Mouse (Mus musculus) stomach, embryonic 16.5 days (tissue): ENCODE data around the gene Tesk2. TPM values are rescaled to one million over a fixed set of nuclear protein-coding genes. Genes with fewer than 3 reads are reported as not detected.

ENCODE experiments used
- ATAC-seq: fragments of 200-750 bp; cut with Nextera tagmentation; 2 replicates; pipeline ENCODE4 v1.8.0; 2017; ENCODE audit warnings: moderate number of reproducible peaks, moderate TSS enrichment; ENCODE audit not compliant: insufficient read depth, low FRiP score
- H3K27ac ChIP-seq: fragments of 300-500 bp; sonication (generic); 2 replicates; pipeline ENCODE4 v1.5.1; 2014; ENCODE audit warnings: low read length
- H3K27me3 ChIP-seq: fragments of 300-500 bp; sonication (generic); 2 replicates; pipeline ENCODE4 v1.6.1; 2014; ENCODE audit warnings: low read length, control low read depth, mixed read lengths; ENCODE audit not compliant: control insufficient read depth, insufficient read depth
- H3K36me3 ChIP-seq: fragments of 300-500 bp; sonication (generic); 2 replicates; pipeline ENCODE4 v1.6.1; 2014; ENCODE audit warnings: low read length; ENCODE audit not compliant: control insufficient read depth, insufficient read depth
- H3K4me1 ChIP-seq: fragments of 300-500 bp; sonication (generic); 2 replicates; pipeline ENCODE4 v1.6.1; 2014; ENCODE audit warnings: low read length, control low read depth, mixed read lengths; ENCODE audit not compliant: control insufficient read depth, insufficient read depth
- H3K4me2 ChIP-seq: fragments of 300-500 bp; sonication (generic); 2 replicates; pipeline ENCODE4 v1.6.1; 2014; ENCODE audit warnings: low read depth, low read length, mixed read lengths
- H3K4me3 ChIP-seq: fragments of 300-500 bp; sonication (generic); replicated peaks from 2 replicates; pipeline ENCODE4 v1.5.1; 2014; ENCODE audit warnings: mild to moderate bottlenecking, low read length
- H3K9ac ChIP-seq: fragments of 300-500 bp; sonication (generic); 2 replicates; pipeline ENCODE4 v1.6.1; 2014; ENCODE audit warnings: low read length
- H3K9me3 ChIP-seq: fragments of 300-500 bp; sonication (generic); replicated peaks from 2 replicates; pipeline ENCODE4 v1.6.1; 2016; ENCODE audit warnings: low read length, control low read depth; ENCODE audit not compliant: control insufficient read depth
- WGBS: fragments of 180-500 bp; shearing (Covaris S2); extraction: QIAGEN DNeasy Blood & Tissue Kit; methylation state at CpG from one replicate; pipeline ENCODE4 v1.1.7; 2014; 5-methylcytosine and 5-hydroxymethylcytosine counted together
- polyA plus RNA-seq: library from polyadenylated mRNA; unstranded; fragments of >200 nt; fragmentation: Nextera tagmentation; extraction: Ambion mirVana; gene quantifications from 2 replicates; pipeline ENCODE4 v1.2.1, GENCODE M21; 2015

The Tesk2 gene
- polyA plus RNA-seq, 1 experiment from 2014 or later = 7.6 TPM

GRCm38 (mm10) chr4:116792453-116792852 is 71.7 kb downstream of the Tesk2 start:
- H3K4me2 ChIP-seq = no peak overlapping the region
- 80% methylated on average over 8 of the region's 8 CpGs for WGBS
- peaks cover 5% of the 10 kb centered on the region for H3K4me1 ChIP-seq
- H3K9me3 ChIP-seq = no peaks in the 10 kb centered on the region
- no peaks in the 10 kb centered on the region for H3K27me3 ChIP-seq
- no peak overlapping the region for H3K4me3 ChIP-seq
- no peak overlapping the region for H3K27ac ChIP-seq
- no peaks in the 10 kb centered on the region for H3K36me3 ChIP-seq
- ATAC-seq = no peak
- H3K9ac ChIP-seq = no peak overlapping the region

- 78% methylated on average over 2 of the region's 2 CpGs for WGBS
- Histone ChIP-seq H3K9ac (no peak overlapping the region), H3K27ac (no peak overlapping the region), H3K36me3 (no peaks in the 10 kb centered on the region), H3K9me3 (no peaks in the 10 kb centered on the region), H3K4me2 (no peak overlapping the region), H3K4me3 (no peak overlapping the region), H3K4me1 (peaks cover 5% of the 10 kb centered on the region), H3K27me3 (no peaks in the 10 kb centered on the region)
- no peak for ATAC-seq
Observed at GRCm38 (mm10) chr4:116794273-116794672, 73.5 kb downstream of the Tesk2 start.

- WGBS = 45% methylated on average over 1 of the region's 1 CpGs
- Histone ChIP-seq H3K9ac (0 out of 2 replicates have a peak overlapping the region, but pooled peaks have one; percentile 21), H3K4me1 (peaks cover 5% of the 10 kb centered on the region), H3K4me3 (no peak overlapping the region), H3K27ac (no peak overlapping the region), H3K27me3 (no peaks in the 10 kb centered on the region), H3K36me3 (no peaks in the 10 kb centered on the region), H3K9me3 (no peaks in the 10 kb centered on the region), H3K4me2 (no peak overlapping the region)
- ATAC-seq = no peak
Observed at GRCm38 (mm10) chr4:116796442-116797110, 75.8 kb downstream of the Tesk2 start.

- Histone ChIP-seq H3K27me3 (no peaks in the 10 kb centered on the region), H3K36me3 (peaks cover 13% of the 10 kb centered on the region; the same call in 1 of the 2 replicates), H3K9ac (no peak overlapping the region), H3K4me3 (no peak overlapping the region), H3K4me2 (no peak overlapping the region), H3K4me1 (peaks cover 5% of the 10 kb centered on the region), H3K9me3 (no peaks in the 10 kb centered on the region), H3K27ac (no peak overlapping the region)
- no peak for ATAC-seq
- WGBS = 34% methylated on average over 5 of the region's 5 CpGs
Observed at GRCm38 (mm10) chr4:116799901-116800300, 79.2 kb downstream of the Tesk2 start.

- Histone ChIP-seq H3K4me3 (peak within 1 kb of the TSS; percentile 92), H3K27me3 (no peaks in the 10 kb centered on the region), H3K36me3 (peaks cover 14% of the 10 kb centered on the region; the same call in 1 of the 2 replicates), H3K9ac (peak within 1 kb of the TSS; percentile 88), H3K9me3 (no peaks in the 10 kb centered on the region), H3K4me2 (peak within 1 kb of the TSS; percentile 67), H3K27ac (peak within 1 kb of the TSS; percentile 93), H3K4me1 (peaks cover 9% of the 10 kb centered on the region)
- under 1% methylated on average over 58 of the region's 58 CpGs for WGBS
- ATAC-seq = peak; percentile 99
Observed at GRCm38 (mm10) chr4:116807197-116808129, 86.7 kb downstream of the Tesk2 start, which contains the start of the genes Toe1 and Mutyh. Gene Toe1 (minus strand): TSS chr4:116807640. Gene Mutyh (plus strand): TSS chr4:116807723.

GRCm38 (mm10) chr4:116811012-116811411 is 90.3 kb downstream of the Tesk2 start:
- H3K4me1 ChIP-seq = peaks cover 8% of the 10 kb centered on the region
- no peaks in the 10 kb centered on the region for H3K36me3 ChIP-seq
- no peak for ATAC-seq
- H3K27me3 ChIP-seq = no peaks in the 10 kb centered on the region
- H3K4me2 ChIP-seq = no peak overlapping the region
- H3K27ac ChIP-seq = no peak overlapping the region
- no peak overlapping the region for H3K4me3 ChIP-seq
- 68% methylated on average over 3 of the region's 3 CpGs for WGBS
- no peaks in the 10 kb centered on the region for H3K9me3 ChIP-seq
- no peak overlapping the region for H3K9ac ChIP-seq

- ATAC-seq = no peak
- no peaks in the 10 kb centered on the region for H3K9me3 ChIP-seq
- no peak overlapping the region for H3K4me2 ChIP-seq
- no peaks in the 10 kb centered on the region for H3K4me1 ChIP-seq
- no peak overlapping the region for H3K9ac ChIP-seq
- WGBS = 86% methylated on average over 5 of the region's 5 CpGs
- no peak overlapping the region for H3K27ac ChIP-seq
- H3K36me3 ChIP-seq = peaks cover 3% of the 10 kb centered on the region; the same call in 1 of the 2 replicates
- H3K27me3 ChIP-seq = peaks cover 8% of the 10 kb centered on the region; the same call in 1 of the 2 replicates
- no peak overlapping the region for H3K4me3 ChIP-seq
Observed at GRCm38 (mm10) chr4:116815276-116815675, 94.5 kb downstream of the Tesk2 start.

GRCm38 (mm10) chr4:116817486-116817885 is 96.7 kb downstream of the Tesk2 start:
- Histone ChIP-seq H3K9ac (no peak overlapping the region), H3K4me3 (no peak overlapping the region), H3K36me3 (peaks cover 3% of the 10 kb centered on the region; the same call in 1 of the 2 replicates), H3K9me3 (no peaks in the 10 kb centered on the region), H3K27me3 (peaks cover 15% of the 10 kb centered on the region; the same call in 1 of the 2 replicates), H3K4me2 (no peak overlapping the region), H3K27ac (no peak overlapping the region), H3K4me1 (peaks cover 8% of the 10 kb centered on the region; the same call in 1 of the 2 replicates)
- ATAC-seq = no peak
- WGBS = 86% methylated on average over 6 of the region's 6 CpGs
